Mouse (Mus musculus): ENCODE measurements at regions not wholly inside any gene's neighbourhood (a gene's known extent, or its start where the extent isn't known, plus 50 kb on each side); places are given as distances from the start of the nearest gene placed in this dataset.
"Not testable (repeated sequence)": the region's sequence is repeated elsewhere in the genome, so short reads cannot be mapped to it uniquely, and the experiment has no call there.

- no peak overlapping the region for H3K9ac ChIP-seq
- no peak overlapping the region for H3K4me2 ChIP-seq (replicated peaks)
- H3K9me3 ChIP-seq (replicated peaks), result no peaks in the 10 kb centered on the region
- peaks cover 14% of the 10 kb centered on the region for H3K4me1 ChIP-seq
- H3K4me3 ChIP-seq, result no peak overlapping the region
- no peaks in the 10 kb centered on the region; the same call in 1 of the 2 replicates for H3K27me3 ChIP-seq
- WGBS, result 21% methylated on average over 3 of the region's 3 CpGs
- no peak overlapping the region for H3K27ac ChIP-seq
- no peak for ATAC-seq (ENCODE audit: low FRiP score)
- H3K36me3 ChIP-seq, result no peaks in the 10 kb centered on the region
Observed at GRCm38 (mm10) chr12:117352511-117352910, 163.8 kb upstream of the Rapgef5 start.

GRCm38 (mm10) chr12:117352938-117353337 is 163.3 kb upstream of the Rapgef5 start:
- no peak overlapping the region for H3K4me2 ChIP-seq (replicated peaks)
- peak; percentile 46; the same call in 1 of the 2 replicates for ATAC-seq (ENCODE audit: low FRiP score)
- no peak overlapping the region for H3K27ac ChIP-seq
- no peak overlapping the region for H3K9ac ChIP-seq
- peaks cover 14% of the 10 kb centered on the region for H3K4me1 ChIP-seq
- H3K36me3 ChIP-seq, result no peaks in the 10 kb centered on the region
- no peak overlapping the region for H3K4me3 ChIP-seq
- no peaks in the 10 kb centered on the region; the same call in 1 of the 2 replicates for H3K27me3 ChIP-seq
- H3K9me3 ChIP-seq (replicated peaks), result no peaks in the 10 kb centered on the region

GRCm38 (mm10) chr12:117357811-117358210 is 158.5 kb upstream of the Rapgef5 start:
- H3K9me3 ChIP-seq (replicated peaks), result no peaks in the 10 kb centered on the region
- no peak overlapping the region for H3K9ac ChIP-seq
- no peak overlapping the region for H3K27ac ChIP-seq
- no peak overlapping the region for H3K4me2 ChIP-seq (replicated peaks)
- 74% methylated on average over 2 of the region's 2 CpGs for WGBS
- no peak overlapping the region for H3K4me3 ChIP-seq
- H3K36me3 ChIP-seq, result no peaks in the 10 kb centered on the region
- ATAC-seq (ENCODE audit: low FRiP score), result no peak
- 0 out of 2 replicates have a peak, but pooled peaks cover 4% of the 10 kb centered on the region for H3K4me1 ChIP-seq
- H3K27me3 ChIP-seq, result no peaks in the 10 kb centered on the region

DNA sequence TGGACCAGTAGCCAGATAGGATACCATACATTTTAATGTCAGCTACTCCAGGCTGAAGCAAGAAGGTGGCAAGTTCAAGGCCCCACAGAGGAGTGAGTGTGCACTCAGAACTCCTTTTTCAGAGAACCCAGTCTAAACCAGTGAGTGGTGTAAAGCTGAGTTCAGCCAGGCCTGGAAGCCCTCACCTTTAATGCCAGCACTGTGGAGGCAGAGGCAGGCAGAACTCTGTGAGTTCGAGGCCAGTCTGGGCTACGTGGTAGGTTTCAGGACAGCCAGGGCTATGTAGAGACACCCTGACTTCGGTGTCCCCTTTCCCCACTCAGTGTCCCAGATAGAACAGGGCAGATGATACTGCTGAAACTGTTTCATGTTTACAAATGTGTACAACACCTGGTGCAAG is 157.4 kb upstream of the Rapgef5 start:
- Histone ChIP-seq H3K4me3 (no peak overlapping the region), H3K4me2 (replicated peaks) (no peak overlapping the region), H3K27ac (no peak overlapping the region), H3K27me3 (no peaks in the 10 kb centered on the region), H3K36me3 (no peaks in the 10 kb centered on the region), H3K9ac (no peak overlapping the region), H3K4me1 (0 out of 2 replicates have a peak, but pooled peaks cover 4% of the 10 kb centered on the region), H3K9me3 (replicated peaks) (no peaks in the 10 kb centered on the region)
- WGBS, result 91% methylated on average over 3 of the region's 3 CpGs
- ATAC-seq (ENCODE audit: low FRiP score), result no peak

- WGBS, result 77% methylated on average over 4 of the region's 4 CpGs
- no peaks in the 10 kb centered on the region for H3K9me3 ChIP-seq (replicated peaks)
- no peak overlapping the region for H3K4me3 ChIP-seq
- no peak for ATAC-seq (ENCODE audit: low FRiP score)
- H3K36me3 ChIP-seq, result no peaks in the 10 kb centered on the region
- H3K9ac ChIP-seq, result no peak overlapping the region
- H3K27ac ChIP-seq, result no peak overlapping the region
- no peak overlapping the region for H3K4me2 ChIP-seq (replicated peaks)
- H3K27me3 ChIP-seq, result no peaks in the 10 kb centered on the region
- 0 out of 2 replicates have a peak, but pooled peaks cover 4% of the 10 kb centered on the region for H3K4me1 ChIP-seq
Observed at GRCm38 (mm10) chr12:117360215-117360614, 156.1 kb upstream of the Rapgef5 start.

GRCm38 (mm10) chr12:117361826-117362225 is 154.5 kb upstream of the Rapgef5 start:
- Histone ChIP-seq H3K36me3 (no peaks in the 10 kb centered on the region), H3K9me3 (replicated peaks) (no peaks in the 10 kb centered on the region), H3K4me3 (no peak overlapping the region), H3K27ac (peak overlapping the region; percentile 5; the same call in 1 of the 2 replicates), H3K4me1 (0 out of 2 replicates have a peak, but pooled peaks cover 4% of the 10 kb centered on the region), H3K9ac (no peak overlapping the region), H3K27me3 (no peaks in the 10 kb centered on the region), H3K4me2 (replicated peaks) (no peak overlapping the region)
- WGBS, result 86% methylated on average over 7 of the region's 7 CpGs
- no peak for ATAC-seq (ENCODE audit: low FRiP score)

- H3K4me3 ChIP-seq; H3K9me3 ChIP-seq (replicated peaks); H3K27me3 ChIP-seq; H3K9ac ChIP-seq; H3K4me1 ChIP-seq; H3K27ac ChIP-seq; H3K4me2 ChIP-seq (replicated peaks); H3K36me3 ChIP-seq: not testable (repeated sequence)
- WGBS, result 57% methylated on average over 3 of the region's 4 CpGs
- ATAC-seq (ENCODE audit: low FRiP score), result peak; percentile 67; the same call in 1 of the 2 replicates
Observed at GRCm38 (mm10) chr12:117363457-117363856, 152.8 kb upstream of the Rapgef5 start.

- WGBS, result 98% methylated on average over 2 of the region's 2 CpGs
- Histone ChIP-seq H3K4me3 (no peak overlapping the region), H3K36me3 (no peaks in the 10 kb centered on the region), H3K27ac (no peak overlapping the region), H3K9ac (no peak overlapping the region), H3K27me3 (no peaks in the 10 kb centered on the region), H3K9me3 (replicated peaks) (no peaks in the 10 kb centered on the region), H3K4me1 (no peaks in the 10 kb centered on the region), H3K4me2 (replicated peaks) (no peak overlapping the region)
- ATAC-seq (ENCODE audit: low FRiP score), result no peak
Observed at GRCm38 (mm10) chr12:117365181-117365580, 151.1 kb upstream of the Rapgef5 start.

- 61% methylated on average over 5 of the region's 5 CpGs for WGBS
- Histone ChIP-seq H3K27ac (no peak overlapping the region), H3K4me3 (no peak overlapping the region), H3K4me2 (replicated peaks) (no peak overlapping the region), H3K4me1 (no peaks in the 10 kb centered on the region), H3K9me3 (replicated peaks) (no peaks in the 10 kb centered on the region), H3K36me3 (no peaks in the 10 kb centered on the region), H3K9ac (no peak overlapping the region), H3K27me3 (no peaks in the 10 kb centered on the region)
- ATAC-seq (ENCODE audit: low FRiP score), result no peak
Observed at GRCm38 (mm10) chr12:117365876-117366275, 150.4 kb upstream of the Rapgef5 start.

DNA sequence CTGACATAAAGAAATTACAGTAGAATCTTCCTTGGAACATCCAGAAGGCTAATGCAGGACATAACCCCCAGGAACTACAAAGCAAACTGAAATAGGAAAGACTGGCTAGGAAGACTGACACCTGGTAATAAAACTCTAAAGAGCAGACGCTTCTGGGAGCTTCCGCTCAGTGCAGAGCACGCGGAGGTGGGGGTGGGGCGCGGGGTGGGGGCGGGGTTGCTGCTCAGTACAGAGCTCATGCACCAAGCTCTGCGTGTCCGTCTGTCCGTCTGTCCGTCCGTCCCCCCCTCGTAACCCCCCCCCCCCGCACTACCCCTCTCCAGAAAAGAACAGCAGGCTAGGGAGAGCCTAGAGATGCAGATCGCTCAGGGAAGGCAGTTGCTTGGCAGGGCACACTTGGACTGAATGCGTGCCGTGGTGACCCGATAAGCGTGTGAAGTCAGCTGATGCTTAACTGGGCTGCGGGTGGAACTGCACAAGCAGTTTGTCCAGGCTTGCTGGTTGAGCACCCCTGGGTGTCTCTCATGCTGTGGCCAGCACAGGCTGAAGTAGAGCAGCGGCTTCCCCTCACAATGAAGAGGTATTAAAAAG is 137.9 kb upstream of the Rapgef5 start:
- 82% methylated on average over 21 of the region's 21 CpGs for WGBS
- no peak overlapping the region for H3K4me3 ChIP-seq
- H3K27me3 ChIP-seq, result no peaks in the 10 kb centered on the region
- no peak overlapping the region for H3K4me2 ChIP-seq (replicated peaks)
- H3K4me1 ChIP-seq, result no peaks in the 10 kb centered on the region
- no peaks in the 10 kb centered on the region for H3K36me3 ChIP-seq
- H3K27ac ChIP-seq, result no peak overlapping the region
- no peak overlapping the region for H3K9ac ChIP-seq
- ATAC-seq (ENCODE audit: low FRiP score), result no peak
- no peaks in the 10 kb centered on the region for H3K9me3 ChIP-seq (replicated peaks)

- no peak for ATAC-seq (ENCODE audit: low FRiP score)
- 86% methylated on average over 16 of the region's 16 CpGs for WGBS
- H3K4me1 ChIP-seq, result no peaks in the 10 kb centered on the region
- H3K9ac ChIP-seq, result no peak overlapping the region
- H3K4me2 ChIP-seq (replicated peaks), result no peak overlapping the region
- no peaks in the 10 kb centered on the region for H3K27me3 ChIP-seq
- no peak overlapping the region for H3K27ac ChIP-seq
- H3K9me3 ChIP-seq (replicated peaks), result no peaks in the 10 kb centered on the region
- H3K36me3 ChIP-seq, result no peaks in the 10 kb centered on the region
- no peak overlapping the region for H3K4me3 ChIP-seq
Observed at GRCm38 (mm10) chr12:117379103-117379850, 137.0 kb upstream of the Rapgef5 start.

- Histone ChIP-seq H3K9ac (no peak overlapping the region), H3K27me3 (no peaks in the 10 kb centered on the region), H3K27ac (no peak overlapping the region), H3K9me3 (replicated peaks) (no peaks in the 10 kb centered on the region), H3K4me3 (no peak overlapping the region), H3K36me3 (no peaks in the 10 kb centered on the region), H3K4me1 (no peaks in the 10 kb centered on the region), H3K4me2 (replicated peaks) (no peak overlapping the region)
- ATAC-seq (ENCODE audit: low FRiP score), result no peak
- 82% methylated on average over 6 of the region's 6 CpGs for WGBS
Observed at GRCm38 (mm10) chr12:117380836-117381235, 135.4 kb upstream of the Rapgef5 start.

GRCm38 (mm10) chr12:117382727-117383126 is 133.6 kb upstream of the Rapgef5 start:
- 42% methylated on average over 1 of the region's 4 CpGs for WGBS
- H3K9me3 ChIP-seq (replicated peaks); H3K4me1 ChIP-seq; H3K27me3 ChIP-seq; H3K9ac ChIP-seq; H3K4me2 ChIP-seq (replicated peaks); H3K27ac ChIP-seq; ATAC-seq (ENCODE audit: low FRiP score); H3K36me3 ChIP-seq; H3K4me3 ChIP-seq: not testable (repeated sequence)

All from hindbrain, embryonic 12.5 days (tissue).